Mouse (Mus musculus) embryo, embryonic 11.5 days (tissue): Measurements from ENCODE around the gene Adgrg1.

Experiments used
- DNase-seq: peaks from one replicate; pipeline ENCODE4 v3.0.0-alpha.2; 2012; ENCODE audit warnings: low read depth, low spot score

Adgrg1 gene

GRCm38 (mm10) chr8:94995336-94995893, 20.9 kb downstream of the Adgrg1 start:
- DNase-seq = no peak

- DNase-seq = no peak
Measured at GRCm38 (mm10) chr8:94996037-94996436, 21.5 kb downstream of the Adgrg1 start.

GRCm38 (mm10) chr8:94996899-94997856, 22.6 kb downstream of the Adgrg1 start:
- no peak for DNase-seq

GRCm38 (mm10) chr8:94997857-94998243, 23.3 kb downstream of the Adgrg1 start:
- DNase-seq = no peak

- DNase-seq = no peak
Measured at GRCm38 (mm10) chr8:94998431-94998830, 23.9 kb downstream of the Adgrg1 start.

GRCm38 (mm10) chr8:94999004-94999403, 24.5 kb downstream of the Adgrg1 start:
- no peak for DNase-seq

- DNase-seq = no peak
Measured at GRCm38 (mm10) chr8:94999956-95000355, 25.4 kb downstream of the Adgrg1 start.

GRCm38 (mm10) chr8:95000684-95001083, 26.1 kb downstream of the Adgrg1 start:
- peak; percentile 68 for DNase-seq

- no peak for DNase-seq
Measured at GRCm38 (mm10) chr8:95001165-95001564, 26.6 kb downstream of the Adgrg1 start.

- peak; percentile 75 for DNase-seq
Measured at GRCm38 (mm10) chr8:95001655-95002054, 27.1 kb downstream of the Adgrg1 start.

GRCm38 (mm10) chr8:95002089-95002655, 27.6 kb downstream of the Adgrg1 start:
- DNase-seq = no peak

- DNase-seq = no peak
Measured at GRCm38 (mm10) chr8:95012442-95012919, 37.9 kb downstream of the Adgrg1 start.

- DNase-seq = no peak
Measured at GRCm38 (mm10) chr8:95015866-95016265, 41.3 kb downstream of the Adgrg1 start.

GRCm38 (mm10) chr8:95016684-95017083, 42.1 kb downstream of the Adgrg1 start:
- no peak for DNase-seq

- no peak for DNase-seq
Measured at GRCm38 (mm10) chr8:95017451-95017850, 42.9 kb downstream of the Adgrg1 start, which contains the start of gene Adgrg3. Adgrg3 (plus strand) TSS chr8:95017692.

- DNase-seq = no peak
Measured at GRCm38 (mm10) chr8:95017969-95018635, 43.6 kb downstream of the Adgrg1 start.

GRCm38 (mm10) chr8:95020293-95020777, 45.8 kb downstream of the Adgrg1 start:
- DNase-seq = no peak

- DNase-seq = no peak
Measured at GRCm38 (mm10) chr8:95020821-95021220, 46.3 kb downstream of the Adgrg1 start.

- DNase-seq = no peak
Measured at GRCm38 (mm10) chr8:95023201-95023600, 48.6 kb downstream of the Adgrg1 start.

GRCm38 (mm10) chr8:95024387-95024786, 49.8 kb downstream of the Adgrg1 start:
- DNase-seq = no peak

- DNase-seq = no peak
Measured at GRCm38 (mm10) chr8:95025421-95025820, 50.9 kb downstream of the Adgrg1 start.

- DNase-seq = peak; percentile 41
Measured at GRCm38 (mm10) chr8:95028391-95028790, 53.8 kb downstream of the Adgrg1 start.
